Mouse (Mus musculus) neural tube, embryonic 13.5 days (tissue): ENCODE results near the gene Ifna15. TPM values are rescaled to one million over a fixed set of nuclear protein-coding genes. Genes with fewer than 3 reads are reported as not detected.

Experiments used
- polyA plus RNA-seq: library from polyadenylated mRNA; unstranded; fragments of >200 nt; fragmentation: Nextera tagmentation; extraction: Ambion mirVana; gene quantifications from 2 replicates; pipeline ENCODE4 v1.2.1, GENCODE M21; 2015

The Ifna15 gene
- polyA plus RNA-seq, 1 experiment from 2014 or later = not detected

Other genes starting within 250 kb of the Ifna15 start
- 4.3 and 5.2 TPM in 2 replicates for gene Hacd4, start 119.3 kb downstream of the Ifna15 start, polyA plus RNA-seq
- gene Ifnb1, start 35.5 kb downstream of the Ifna15 start, polyA plus RNA-seq = not detected in 2 replicates
- gene Ifna14, start 13.6 kb upstream of the Ifna15 start, polyA plus RNA-seq = not detected in 2 replicates
- not detected in 2 replicates for gene Ifna9, start 34.1 kb upstream of the Ifna15 start, polyA plus RNA-seq
- gene Ifna12, start 45.1 kb upstream of the Ifna15 start, polyA plus RNA-seq = not detected in 2 replicates
- not detected in 2 replicates for gene C87499, start 76.2 kb upstream of the Ifna15 start, polyA plus RNA-seq
- not detected in 2 replicates for gene Ifna13, start 86.2 kb upstream of the Ifna15 start, polyA plus RNA-seq
- not detected in 2 replicates for gene Ifna16, start 118.7 kb upstream of the Ifna15 start, polyA plus RNA-seq
- gene Ifna2, start 125.7 kb upstream of the Ifna15 start, polyA plus RNA-seq = not detected in 2 replicates
- not detected in 2 replicates for gene Ifnab, start 133.1 kb upstream of the Ifna15 start, polyA plus RNA-seq
- 1.3 and 1.5 TPM in 2 replicates for gene Gm26566, start 163.6 kb upstream of the Ifna15 start, polyA plus RNA-seq
- 126 and 128 TPM in 2 replicates for gene Klhl9, start 164.2 kb upstream of the Ifna15 start, polyA plus RNA-seq
- gene Gm13271, start 196.6 kb upstream of the Ifna15 start, polyA plus RNA-seq = not detected in 2 replicates
- not detected in 2 replicates for gene Gm13283, start 201.9 kb upstream of the Ifna15 start, polyA plus RNA-seq
- not detected in 2 replicates for gene Gm13290, start 215.6 kb upstream of the Ifna15 start, polyA plus RNA-seq
- not detected in 2 replicates for gene Gm13289, start 218.7 kb upstream of the Ifna15 start, polyA plus RNA-seq
- gene Gm13272, start 221.6 kb upstream of the Ifna15 start, polyA plus RNA-seq = not detected in 2 replicates
- gene Ifnz, start 223.9 kb upstream of the Ifna15 start, polyA plus RNA-seq = not detected in 2 replicates
- not detected in 2 replicates for gene Gm13276, start 227.5 kb upstream of the Ifna15 start, polyA plus RNA-seq
- gene Gm13277, start 230.4 kb upstream of the Ifna15 start, polyA plus RNA-seq = not detected in 2 replicates
- gene Gm13278, start 233.3 kb upstream of the Ifna15 start, polyA plus RNA-seq = not detected in 2 replicates
- gene Gm13275, start 236.2 kb upstream of the Ifna15 start, polyA plus RNA-seq = not detected in 2 replicates
- not detected in 2 replicates for gene Gm13279, start 239.2 kb upstream of the Ifna15 start, polyA plus RNA-seq
- 0.32 TPM in 1 of 2 replicates, not detected in the other for gene Gm13285, start 241.4 kb upstream of the Ifna15 start, polyA plus RNA-seq
- gene Gm13287, start 245.0 kb upstream of the Ifna15 start, polyA plus RNA-seq = not detected in 2 replicates
- gene Gm13288, start 247.3 kb upstream of the Ifna15 start, polyA plus RNA-seq = not detected in 2 replicates